Mouse (Mus musculus): ENCODE measurements around the gene Unc93a2. TPM values are rescaled to one million over a fixed set of nuclear protein-coding genes. Genes with fewer than 3 reads are reported as not detected.
A peak's percentile ranks its signal among the peaks of the same experiment; 100 is the strongest.
"Not testable (repeated sequence)": the region's sequence is repeated elsewhere in the genome, so short reads cannot be mapped to it uniquely, and the experiment has no call there.

Unc93a2 gene
- not detected in 2 replicates for polyA plus RNA-seq (2015; fragmentation: Nextera tagmentation; extraction: Ambion mirVana)

GRCm38 (mm10) chr17:7385364-7385763 is at the start of gene Unc93a2:
Unc93a2 (minus strand) TSS chr17:7385464.
- H3K9me3 ChIP-seq (replicated peaks); H3K27me3 ChIP-seq; H3K27ac ChIP-seq; H3K9ac ChIP-seq; H3K36me3 ChIP-seq (ENCODE audit: poor library complexity, severe bottlenecking); H3K4me2 ChIP-seq; H3K4me3 ChIP-seq; H3K4me1 ChIP-seq; ATAC-seq: not testable (repeated sequence)
- WGBS: 76% methylated on average over 3 of the region's 3 CpGs

- H3K4me3 ChIP-seq; H3K27me3 ChIP-seq; H3K4me1 ChIP-seq; H3K36me3 ChIP-seq (ENCODE audit: poor library complexity, severe bottlenecking); H3K4me2 ChIP-seq; H3K27ac ChIP-seq; H3K9me3 ChIP-seq (replicated peaks); H3K9ac ChIP-seq; ATAC-seq: not testable (repeated sequence)
- WGBS: 90% methylated on average over 4 of the region's 4 CpGs
Observed at GRCm38 (mm10) chr17:7434121-7434520, 48.9 kb upstream of the Unc93a2 start.

GRCm38 (mm10) chr17:7430210-7430631 is 45.0 kb upstream of the Unc93a2 start:
- not testable (repeated sequence) for H3K27ac ChIP-seq; H3K27me3 ChIP-seq; H3K9ac ChIP-seq; ATAC-seq; H3K4me1 ChIP-seq; H3K4me3 ChIP-seq; H3K9me3 ChIP-seq (replicated peaks); H3K36me3 ChIP-seq (ENCODE audit: poor library complexity, severe bottlenecking); H3K4me2 ChIP-seq
- 78% methylated on average over 4 of the region's 4 CpGs for WGBS

- H3K9me3 ChIP-seq (replicated peaks); H3K9ac ChIP-seq; H3K4me1 ChIP-seq; H3K4me3 ChIP-seq; H3K36me3 ChIP-seq (ENCODE audit: poor library complexity, severe bottlenecking); H3K4me2 ChIP-seq; H3K27me3 ChIP-seq; H3K27ac ChIP-seq: not testable (repeated sequence)
- peak; percentile 91 for ATAC-seq
- 35% methylated on average over 3 of the region's 3 CpGs for WGBS
Observed at GRCm38 (mm10) chr17:7420191-7420973, 35.1 kb upstream of the Unc93a2 start.

- not testable (repeated sequence) for H3K4me2 ChIP-seq; H3K4me1 ChIP-seq; H3K4me3 ChIP-seq; H3K27me3 ChIP-seq; ATAC-seq; H3K36me3 ChIP-seq (ENCODE audit: poor library complexity, severe bottlenecking); H3K27ac ChIP-seq; H3K9ac ChIP-seq; H3K9me3 ChIP-seq (replicated peaks)
- WGBS: 88% methylated on average over 7 of the region's 9 CpGs
Observed at GRCm38 (mm10) chr17:7414601-7415310, 29.5 kb upstream of the Unc93a2 start.

GRCm38 (mm10) chr17:7413336-7413735 is 28.1 kb upstream of the Unc93a2 start:
- H3K4me2 ChIP-seq; H3K27me3 ChIP-seq; ATAC-seq; H3K9ac ChIP-seq; H3K27ac ChIP-seq; H3K4me3 ChIP-seq; H3K36me3 ChIP-seq (ENCODE audit: poor library complexity, severe bottlenecking); H3K4me1 ChIP-seq; H3K9me3 ChIP-seq (replicated peaks): not testable (repeated sequence)
- 86% methylated on average over 8 of the region's 8 CpGs for WGBS

GRCm38 (mm10) chr17:7399770-7400169 is 14.5 kb upstream of the Unc93a2 start:
- not testable (repeated sequence) for H3K4me1 ChIP-seq; ATAC-seq; H3K27ac ChIP-seq; H3K27me3 ChIP-seq; H3K9ac ChIP-seq; H3K4me3 ChIP-seq; H3K9me3 ChIP-seq (replicated peaks); H3K4me2 ChIP-seq; H3K36me3 ChIP-seq (ENCODE audit: poor library complexity, severe bottlenecking)
- 77% methylated on average over 6 of the region's 6 CpGs for WGBS

- 91% methylated on average over 6 of the region's 6 CpGs for WGBS
- not testable (repeated sequence) for H3K4me3 ChIP-seq; H3K4me2 ChIP-seq; H3K27ac ChIP-seq; H3K9ac ChIP-seq; H3K9me3 ChIP-seq (replicated peaks); H3K36me3 ChIP-seq (ENCODE audit: poor library complexity, severe bottlenecking); H3K27me3 ChIP-seq; H3K4me1 ChIP-seq; ATAC-seq
Observed at GRCm38 (mm10) chr17:7398198-7398847, 13.1 kb upstream of the Unc93a2 start.

GRCm38 (mm10) chr17:7397079-7397478 is 11.8 kb upstream of the Unc93a2 start:
- ATAC-seq; H3K9me3 ChIP-seq (replicated peaks); H3K9ac ChIP-seq; H3K4me2 ChIP-seq; H3K27ac ChIP-seq; H3K4me1 ChIP-seq; H3K4me3 ChIP-seq; H3K36me3 ChIP-seq (ENCODE audit: poor library complexity, severe bottlenecking); H3K27me3 ChIP-seq: not testable (repeated sequence)
- WGBS: 95% methylated on average over 13 of the region's 13 CpGs

- not testable (repeated sequence) for H3K4me3 ChIP-seq; H3K4me1 ChIP-seq; H3K27me3 ChIP-seq; H3K9ac ChIP-seq; H3K36me3 ChIP-seq (ENCODE audit: poor library complexity, severe bottlenecking); ATAC-seq; H3K27ac ChIP-seq; H3K9me3 ChIP-seq (replicated peaks); H3K4me2 ChIP-seq
- no CpG with 5 or more reads among the region's 2 CpGs for WGBS
Observed at GRCm38 (mm10) chr17:7396288-7396687, 11.0 kb upstream of the Unc93a2 start.

- H3K4me2 ChIP-seq; H3K27me3 ChIP-seq; H3K4me1 ChIP-seq; H3K4me3 ChIP-seq; H3K27ac ChIP-seq; H3K9ac ChIP-seq; ATAC-seq; H3K9me3 ChIP-seq (replicated peaks); H3K36me3 ChIP-seq (ENCODE audit: poor library complexity, severe bottlenecking): not testable (repeated sequence)
- WGBS: 93% methylated on average over 8 of the region's 8 CpGs
Observed at GRCm38 (mm10) chr17:7395671-7396070, 10.4 kb upstream of the Unc93a2 start.

- not testable (repeated sequence) for H3K27ac ChIP-seq; H3K36me3 ChIP-seq (ENCODE audit: poor library complexity, severe bottlenecking); H3K27me3 ChIP-seq; H3K4me3 ChIP-seq; H3K9me3 ChIP-seq (replicated peaks); ATAC-seq; H3K9ac ChIP-seq; H3K4me1 ChIP-seq; H3K4me2 ChIP-seq
- 81% methylated on average over 7 of the region's 7 CpGs for WGBS
Observed at GRCm38 (mm10) chr17:7395116-7395515, 9.9 kb upstream of the Unc93a2 start.
